Mouse (Mus musculus): ENCODE results near the gene Rnaseh2a.

DNA sequence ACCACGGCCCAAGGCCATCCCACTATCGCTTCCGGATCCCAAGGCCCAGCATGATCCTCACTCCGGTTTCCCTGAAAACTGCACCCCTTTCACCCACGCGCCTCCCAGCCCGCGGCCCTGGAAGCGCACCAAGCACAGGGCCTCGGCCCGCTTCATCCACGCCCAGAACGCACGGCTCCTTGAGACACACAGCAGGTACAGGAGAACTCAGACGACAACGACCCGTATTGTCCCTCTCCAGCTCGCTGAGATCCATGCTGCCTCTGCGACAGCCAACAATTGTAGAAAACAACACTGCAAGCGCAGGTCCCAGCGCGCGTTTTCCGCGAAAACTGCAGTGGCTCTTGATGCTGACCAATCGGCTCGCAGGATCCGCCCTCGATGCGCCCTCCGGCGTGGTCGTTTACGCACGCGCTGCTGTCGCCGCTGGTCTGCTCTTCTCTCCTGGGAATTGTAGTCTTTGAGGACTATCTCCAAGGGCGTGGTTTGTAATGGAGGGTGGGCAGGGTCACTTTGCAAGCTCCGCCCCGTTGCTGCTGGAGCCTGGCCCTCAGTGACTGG, 3.8 kb downstream of the Rnaseh2a start:
- TF ChIP-seq EP300 (IDR thresholded peaks at IDR 0.05; ENCODE audit: low read depth) (no peak), CTCF (IDR thresholded peaks at IDR 0.05; ENCODE audit: low read depth) (0 out of 2 replicates have a peak, but pooled peaks have one; percentile 8)

All from heart, postnatal 0 days (tissue).